Mouse (Mus musculus) gastrocnemius, adult 8-10 months (tissue): Measurements from ENCODE around the gene Lmtk3. TPM values are rescaled to one million over a fixed set of nuclear protein-coding genes. Genes with fewer than 3 reads are reported as not detected.

Experiments
- DNase-seq, 2 experiments: peaks; one replicate each; pipeline ENCODE4 v3.0.0; 2022; ENCODE audit warnings: low spot score in 2 of 2
- total RNA-seq, 4 experiments: library from RNA; stranded (reverse); gene quantifications; 2 replicates each; pipeline ENCODE4 v1.2.4; 2022

Lmtk3 gene
- total RNA-seq, 4 experiments from 2014 or later: not detected

DNA sequence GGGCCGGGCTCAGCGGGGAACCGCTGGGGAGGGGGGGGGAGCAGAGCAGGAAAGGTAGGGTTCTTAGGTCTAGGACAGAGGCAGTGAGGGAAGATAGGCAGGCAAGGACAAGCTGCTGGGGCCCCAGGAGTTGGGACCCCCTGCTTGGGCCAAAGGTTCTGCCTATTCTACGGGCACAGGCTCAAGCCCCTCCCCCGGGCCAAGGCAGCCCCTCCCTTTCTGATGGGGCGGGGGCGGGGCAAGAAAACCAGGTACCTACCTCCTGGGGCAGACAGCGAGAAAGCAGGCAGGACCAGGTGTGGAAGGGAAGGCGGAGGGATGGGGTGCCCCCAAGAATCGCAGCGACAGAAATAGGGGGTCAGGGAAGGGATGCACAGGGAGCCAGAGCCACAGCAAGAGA lies 24.9 kb downstream of the Lmtk3 start:
- DNase-seq: no peak

DNA sequence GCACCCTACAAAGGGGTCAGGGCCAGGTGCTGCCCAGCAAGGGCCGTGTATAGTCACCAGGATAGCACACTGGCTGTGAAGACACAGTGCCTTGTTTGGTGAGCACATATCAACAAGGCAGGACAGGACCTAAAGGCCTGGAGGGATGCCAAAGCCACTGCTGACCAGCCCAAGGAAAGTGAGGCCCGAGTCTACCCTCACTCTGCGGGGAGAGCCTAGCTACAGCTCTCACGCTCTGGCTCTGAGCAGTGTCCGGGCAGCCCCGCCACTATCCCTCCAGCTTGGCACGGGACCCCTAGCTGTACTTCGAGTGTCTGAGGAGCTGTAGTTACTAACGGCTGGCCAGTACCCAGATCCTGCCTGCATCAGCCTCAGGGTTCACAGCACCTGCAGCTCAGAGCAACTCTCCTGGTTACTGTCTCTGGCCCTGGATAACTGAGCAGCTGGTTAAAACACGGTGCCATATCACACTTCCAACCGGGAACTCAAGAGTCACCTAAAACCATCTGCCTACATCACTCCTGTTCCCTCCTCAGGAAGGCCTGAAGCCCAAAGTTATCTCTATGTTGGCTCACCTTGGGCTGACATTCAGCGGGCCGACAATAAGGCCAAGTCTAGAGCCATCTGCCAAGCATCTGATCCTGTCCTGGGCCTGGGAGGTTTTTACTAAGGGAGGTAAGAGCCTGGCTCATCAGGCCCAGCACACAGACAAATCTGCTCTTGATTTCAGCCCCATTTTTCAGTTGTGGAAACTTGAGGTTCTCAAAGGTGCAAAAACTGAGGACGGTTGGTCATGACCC lies 25.9 kb downstream of the Lmtk3 start:
- DNase-seq: no peak

DNA sequence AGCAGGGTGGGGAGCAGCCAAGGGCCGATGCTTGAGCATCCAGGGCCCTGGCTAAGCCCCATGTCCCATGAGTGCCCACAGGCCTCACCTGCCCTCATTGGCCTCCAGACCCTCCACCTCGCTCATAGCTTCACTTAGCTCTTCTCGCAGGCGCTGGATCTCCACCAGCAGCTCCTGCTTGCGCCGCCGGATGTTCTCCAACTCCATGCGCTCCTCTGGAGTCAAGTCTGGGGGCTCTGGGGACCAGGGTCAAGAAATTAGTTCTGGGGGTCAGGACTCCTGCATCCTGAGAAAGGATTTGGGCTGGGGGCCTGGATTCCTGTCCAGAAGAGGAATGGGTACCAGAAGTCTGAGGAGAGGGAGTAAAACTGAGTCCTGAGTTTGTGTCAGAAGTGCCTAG lies 29.4 kb downstream of the Lmtk3 start:
- DNase-seq: no peak

DNA sequence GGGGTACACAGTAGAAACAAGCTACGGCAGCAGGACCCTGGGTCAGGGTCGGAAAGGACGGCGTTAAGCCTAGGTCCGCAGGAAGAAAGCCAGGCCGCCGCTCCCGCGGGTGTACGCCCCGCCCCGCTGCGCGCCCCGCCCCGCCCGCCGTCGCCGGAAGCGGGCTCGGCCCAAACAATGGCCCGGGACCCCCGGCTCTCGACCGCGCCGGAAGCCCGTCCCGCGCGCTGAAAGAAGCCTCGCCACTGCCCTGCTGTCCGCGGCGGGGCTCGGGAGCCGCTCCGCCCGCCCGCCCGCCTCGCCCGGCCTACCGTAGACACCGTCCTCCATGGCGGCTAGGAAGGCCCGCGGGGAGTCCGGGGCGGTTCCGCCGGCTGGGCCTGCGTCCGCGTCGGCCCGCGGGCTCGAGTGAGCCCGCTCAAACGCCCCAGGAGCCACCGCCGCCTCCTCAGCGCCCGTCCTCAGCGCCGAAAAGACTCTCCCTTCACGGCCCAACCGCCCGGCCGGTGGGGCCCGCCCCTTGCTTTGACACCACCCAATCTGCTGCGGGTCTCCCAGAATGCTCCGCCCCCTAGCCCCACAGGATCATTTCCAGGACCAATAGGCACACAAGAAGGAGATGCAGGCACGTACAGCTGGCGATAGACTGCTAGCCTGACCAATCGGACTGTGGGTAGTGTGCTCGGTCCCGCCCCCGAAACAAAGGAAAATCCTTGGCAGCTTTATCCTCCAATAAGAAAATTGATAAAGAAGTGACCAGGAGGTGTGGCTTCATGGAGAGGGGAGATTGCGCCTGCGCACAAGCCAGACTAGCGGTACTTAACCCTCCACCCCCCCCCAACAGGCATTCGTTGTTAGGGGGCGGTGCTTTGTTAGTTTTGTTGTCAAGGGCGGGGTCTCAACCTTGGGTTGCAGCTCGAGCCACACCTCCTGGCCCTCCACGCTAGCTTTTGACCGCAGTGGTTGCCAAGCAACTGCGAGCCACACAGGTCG lies 30.5 kb downstream of the Lmtk3 start, which contains the start of gene Cyth2:
Gene Cyth2, minus strand, starts transcription at position 795 of the 993 bp plus-strand sequence.
- peak; percentile 99 for DNase-seq

DNA sequence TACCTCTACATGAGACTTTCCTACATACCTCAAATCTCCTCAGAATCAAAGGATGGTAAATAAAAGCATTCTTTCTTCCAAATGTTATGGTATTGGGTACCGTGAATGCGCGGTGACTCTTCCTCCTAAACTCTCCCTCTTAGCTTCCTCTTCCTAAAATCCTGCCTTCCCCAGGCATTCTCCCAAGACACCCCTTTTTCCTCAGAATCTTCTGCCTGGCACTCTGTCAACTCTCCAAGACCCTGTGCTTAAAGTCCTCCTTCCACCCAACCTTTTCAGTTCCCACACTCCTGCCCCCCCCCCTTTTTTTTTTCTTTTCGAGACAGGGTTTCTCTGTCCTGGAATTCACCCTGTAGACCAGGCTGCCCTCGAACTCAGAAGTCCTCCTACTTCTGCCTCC lies 31.3 kb downstream of the Lmtk3 start:
- no peak for DNase-seq

DNA sequence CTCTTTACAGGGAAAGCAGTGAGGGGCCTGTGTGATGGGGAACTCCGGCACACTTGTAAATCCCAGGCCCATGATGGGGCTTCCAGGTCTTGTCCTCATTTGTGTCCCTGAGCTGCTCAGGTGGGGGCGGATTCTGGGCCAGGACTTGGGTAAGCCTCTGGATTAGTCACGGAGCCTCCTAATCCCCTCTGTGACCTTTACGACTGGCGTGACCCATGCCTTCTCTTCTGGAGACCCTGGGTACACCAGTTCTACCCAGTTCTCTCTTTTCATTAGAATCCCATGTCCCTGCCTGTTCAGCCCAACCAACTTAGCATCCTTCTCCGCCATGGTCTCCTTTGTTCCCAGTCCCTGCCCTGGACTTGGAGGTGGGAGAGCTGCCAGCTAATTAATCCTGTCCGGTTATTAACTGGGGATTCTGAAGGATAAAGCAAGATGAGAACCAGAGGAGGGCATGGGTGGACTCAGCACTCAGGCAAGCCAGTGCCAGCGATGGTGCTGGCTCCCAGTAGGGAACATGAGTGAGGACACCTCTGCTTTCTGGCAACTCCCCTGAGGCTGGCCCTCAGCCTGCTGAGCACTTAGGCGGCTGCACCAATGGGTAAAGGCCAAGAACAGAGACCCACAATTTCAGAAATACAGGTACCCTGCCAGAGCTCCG lies 31.9 kb downstream of the Lmtk3 start:
- no peak for DNase-seq

DNA sequence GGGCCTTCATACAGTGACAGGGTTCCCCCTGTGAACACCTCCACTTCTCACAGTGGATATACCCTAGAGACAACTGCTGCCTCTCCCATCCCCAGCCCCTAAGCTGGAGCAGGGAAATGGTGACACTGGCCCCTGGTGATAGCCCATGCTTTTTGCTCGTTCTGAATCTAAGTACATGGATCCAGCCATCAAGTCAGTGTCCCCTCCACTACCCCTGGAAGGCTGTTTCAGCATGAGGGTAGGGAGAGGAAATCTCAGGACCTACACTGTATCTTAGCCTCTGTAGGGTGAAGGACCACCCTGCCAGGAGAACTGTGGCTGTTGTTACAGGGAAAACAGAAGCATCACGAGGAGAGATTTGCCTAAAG lies 32.4 kb downstream of the Lmtk3 start:
- DNase-seq: no peak

DNA sequence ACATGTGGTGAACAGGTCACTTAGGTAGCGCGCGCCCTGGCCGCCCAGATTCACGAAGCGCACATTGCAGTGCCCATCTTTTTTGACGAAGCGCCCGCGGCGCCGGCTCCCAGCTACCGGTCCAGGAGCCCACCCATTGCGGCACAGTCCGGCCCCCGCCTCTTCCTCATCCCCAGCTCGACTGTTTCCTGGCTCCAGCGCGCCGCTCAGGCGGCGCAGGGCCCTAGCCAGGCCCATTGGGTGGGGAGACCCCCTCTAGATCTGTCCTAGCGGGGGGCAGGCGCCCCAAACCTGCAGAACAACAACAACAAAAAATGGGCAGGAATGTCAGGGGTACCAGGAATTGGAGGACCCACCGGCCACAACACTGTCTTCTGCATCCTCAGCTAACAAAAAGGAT lies 36.3 kb downstream of the Lmtk3 start:
- no peak for DNase-seq

DNA sequence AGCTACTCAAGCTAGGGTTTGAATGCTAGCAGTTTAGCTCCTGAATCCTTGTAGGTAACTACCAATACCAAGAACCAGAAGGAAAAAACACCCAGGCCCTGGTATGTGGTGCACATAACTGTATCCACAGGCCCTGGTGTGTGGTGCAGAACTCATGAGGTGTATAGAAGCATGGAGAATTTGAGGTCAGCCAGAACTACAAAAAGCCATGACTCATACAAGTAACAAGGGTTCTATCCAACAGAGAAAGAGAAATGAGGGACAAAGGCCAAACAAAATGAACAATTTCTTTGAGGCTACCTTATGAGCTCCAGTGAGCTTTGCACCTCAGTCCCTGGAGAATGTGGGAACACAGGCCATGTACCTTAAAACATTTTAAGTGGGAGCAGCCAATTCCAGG lies 37.4 kb downstream of the Lmtk3 start:
- DNase-seq: no peak

DNA sequence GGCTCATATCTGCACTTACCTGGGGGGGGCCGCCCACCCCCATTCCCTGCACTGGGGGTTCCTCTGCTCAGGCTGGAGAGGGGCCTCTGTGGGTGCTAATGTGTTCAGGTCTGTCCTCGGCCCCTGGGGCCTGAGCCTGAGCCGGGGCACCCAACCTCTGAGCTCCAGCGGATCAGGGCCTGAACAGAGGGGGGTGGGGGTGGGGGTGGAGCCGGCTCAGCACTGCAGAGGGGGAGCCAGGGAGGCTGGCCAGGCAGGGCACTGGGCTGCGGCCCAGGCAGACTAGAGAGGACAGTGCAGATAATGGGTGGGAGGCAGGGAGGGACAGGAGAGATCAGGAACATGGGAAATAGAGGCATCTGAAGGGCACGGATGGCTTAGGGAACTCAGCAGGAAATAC lies 41.1 kb downstream of the Lmtk3 start, which contains the start of gene Kcnj14:
Gene Kcnj14, minus strand, starts transcription at position 185 of the 400 bp plus-strand sequence.
- no peak for DNase-seq

DNA sequence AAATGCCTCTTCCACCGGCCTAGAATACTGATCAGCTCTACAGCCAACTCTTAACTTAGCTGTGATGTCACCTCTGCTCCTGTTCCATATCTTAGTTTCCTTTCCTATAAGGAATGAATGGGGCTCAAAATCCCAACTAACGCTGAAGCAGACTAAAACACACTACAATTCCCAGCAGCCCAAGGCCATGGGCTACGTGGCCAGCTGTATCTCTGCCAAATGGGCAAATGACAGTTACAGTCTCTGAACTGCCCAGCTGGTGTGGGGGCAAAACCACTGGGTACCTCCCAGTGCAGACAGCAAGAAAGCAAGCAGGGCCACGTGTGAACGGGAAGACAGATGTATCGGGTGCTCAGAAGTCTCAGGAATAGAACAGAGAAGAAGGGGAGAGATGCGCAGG lies 43.1 kb downstream of the Lmtk3 start:
- no peak for DNase-seq

DNA sequence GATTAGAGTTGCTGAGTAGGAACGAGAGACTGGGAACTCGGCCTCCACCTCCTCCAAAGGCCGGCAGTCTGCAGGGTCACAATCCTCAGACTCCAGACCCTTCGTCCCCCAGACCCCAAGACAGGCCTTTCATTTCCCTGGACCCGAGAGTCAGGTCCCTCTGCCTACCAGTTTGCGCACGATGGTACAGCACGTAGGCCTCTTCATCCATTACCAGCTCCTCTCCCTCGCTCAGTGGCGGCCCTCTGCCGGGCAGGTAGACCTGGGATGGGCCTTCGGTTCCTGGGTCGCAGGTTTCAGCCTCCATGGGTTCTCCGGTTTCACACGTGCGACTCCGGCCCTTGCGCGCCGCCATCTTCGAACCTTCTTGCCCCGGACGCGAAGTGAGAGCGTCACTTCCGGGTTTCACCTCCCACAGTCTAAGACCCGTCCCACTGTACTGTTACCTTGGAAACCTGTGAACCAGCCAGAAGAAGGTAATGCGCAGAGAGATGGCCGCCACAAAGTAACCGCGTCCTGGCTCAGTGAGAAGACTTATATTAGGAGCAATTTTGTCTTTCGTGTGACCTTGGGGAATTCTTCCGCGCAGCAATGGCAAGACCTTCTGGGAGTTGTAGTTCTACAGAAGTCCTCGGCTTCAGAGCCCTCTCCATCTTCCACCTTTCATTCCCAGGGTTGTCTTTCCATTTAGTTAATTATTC lies 47.0 kb downstream of the Lmtk3 start, which contains the start of gene Grwd1:
Gene Grwd1, minus strand, starts transcription at position 518 of the 701 bp plus-strand sequence.
- DNase-seq: peak; percentile 71 to 72

DNA sequence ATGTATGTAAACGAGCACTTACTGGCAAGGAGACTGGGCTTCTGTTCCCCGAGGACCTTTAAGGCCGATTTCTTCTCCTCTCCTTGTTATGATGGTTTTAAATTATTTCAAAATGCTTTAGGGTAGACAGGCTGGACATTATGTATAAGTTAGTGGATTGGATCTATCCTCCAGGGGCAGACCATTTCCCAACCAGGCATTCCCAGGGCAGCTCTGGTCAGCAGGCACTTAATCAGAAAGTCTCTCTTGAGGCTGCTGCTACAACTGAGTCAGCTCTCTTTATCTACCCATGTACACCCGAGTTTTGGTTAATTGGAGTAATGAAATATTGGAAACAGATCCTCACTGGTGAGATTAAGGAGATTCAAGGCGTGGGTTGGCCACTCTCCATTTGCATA lies 47.6 kb downstream of the Lmtk3 start:
- DNase-seq: no peak

DNA sequence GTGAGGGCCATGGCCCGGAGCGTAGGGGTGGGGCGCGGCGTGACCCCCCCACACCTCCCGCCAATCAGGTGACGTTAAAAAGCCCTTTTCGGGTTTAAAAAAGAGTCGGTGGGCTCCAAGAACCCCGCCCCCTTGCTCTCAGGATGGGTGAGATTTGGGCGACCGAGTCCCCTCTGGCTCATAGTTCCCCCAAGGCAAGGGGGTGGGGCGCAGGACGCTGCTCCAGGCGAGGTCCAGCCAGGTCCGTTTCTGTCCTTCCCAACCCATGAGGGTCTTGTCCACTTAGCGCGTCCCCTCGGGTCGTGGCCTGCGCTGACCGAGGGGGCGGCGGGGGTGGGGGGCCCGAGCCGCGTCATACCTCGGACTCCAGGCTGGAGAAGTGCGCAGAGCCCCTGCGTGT lies 48.9 kb downstream of the Lmtk3 start:
- DNase-seq: no peak

DNA sequence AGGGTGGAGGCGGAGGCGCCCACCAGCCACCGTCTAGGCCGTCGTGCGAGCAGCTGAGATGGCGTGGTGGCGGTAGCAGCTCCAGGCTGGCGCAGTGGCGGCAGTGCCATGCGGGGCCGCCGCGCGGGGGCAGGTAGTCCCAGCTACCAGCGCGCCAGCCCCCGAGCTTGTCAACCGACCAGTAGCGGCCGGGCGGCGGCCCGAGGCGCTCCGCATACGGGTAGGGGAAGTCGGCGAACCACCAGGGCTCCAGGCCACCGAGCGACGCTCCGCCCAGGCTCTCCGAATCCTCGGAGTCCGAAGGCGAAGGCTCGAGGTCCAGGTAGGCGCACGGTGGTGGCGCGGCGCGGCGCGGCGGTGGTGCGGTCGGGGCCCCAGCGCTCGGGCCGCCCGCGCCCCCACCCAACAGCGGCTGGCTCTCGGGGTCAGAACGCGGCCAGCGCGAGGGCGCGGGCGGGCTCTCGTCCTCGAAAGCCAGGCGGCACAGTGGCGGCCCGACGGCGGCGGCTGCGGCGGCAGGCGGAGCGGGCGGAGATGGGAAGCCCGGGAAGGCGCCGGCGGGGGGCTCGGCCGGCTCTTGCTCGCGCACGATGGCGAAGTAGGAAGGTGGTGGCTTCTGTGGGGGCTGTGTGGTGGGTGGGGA lies 49.7 kb downstream of the Lmtk3 start:
- DNase-seq: no peak

DNA sequence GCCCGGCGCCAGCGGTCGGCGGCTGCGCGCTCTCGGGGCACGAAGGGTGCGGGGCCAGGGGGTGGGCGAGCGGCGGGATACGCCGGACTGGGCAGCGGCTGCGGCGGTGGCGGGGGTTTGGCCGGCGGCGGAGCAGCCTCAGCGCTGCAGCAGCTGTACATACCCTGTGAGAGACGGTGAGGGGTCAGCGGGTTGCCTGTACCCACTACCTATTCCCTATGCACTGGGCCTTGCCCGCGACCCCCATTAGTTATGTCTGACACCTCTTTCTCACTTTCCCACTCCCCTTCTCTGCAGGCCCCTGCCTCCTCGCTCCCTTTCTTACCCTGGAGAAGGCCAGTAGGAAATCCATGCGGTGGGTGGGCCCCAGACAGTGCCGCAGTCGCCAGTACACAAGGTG lies 50.4 kb downstream of the Lmtk3 start:
- no peak for DNase-seq

DNA sequence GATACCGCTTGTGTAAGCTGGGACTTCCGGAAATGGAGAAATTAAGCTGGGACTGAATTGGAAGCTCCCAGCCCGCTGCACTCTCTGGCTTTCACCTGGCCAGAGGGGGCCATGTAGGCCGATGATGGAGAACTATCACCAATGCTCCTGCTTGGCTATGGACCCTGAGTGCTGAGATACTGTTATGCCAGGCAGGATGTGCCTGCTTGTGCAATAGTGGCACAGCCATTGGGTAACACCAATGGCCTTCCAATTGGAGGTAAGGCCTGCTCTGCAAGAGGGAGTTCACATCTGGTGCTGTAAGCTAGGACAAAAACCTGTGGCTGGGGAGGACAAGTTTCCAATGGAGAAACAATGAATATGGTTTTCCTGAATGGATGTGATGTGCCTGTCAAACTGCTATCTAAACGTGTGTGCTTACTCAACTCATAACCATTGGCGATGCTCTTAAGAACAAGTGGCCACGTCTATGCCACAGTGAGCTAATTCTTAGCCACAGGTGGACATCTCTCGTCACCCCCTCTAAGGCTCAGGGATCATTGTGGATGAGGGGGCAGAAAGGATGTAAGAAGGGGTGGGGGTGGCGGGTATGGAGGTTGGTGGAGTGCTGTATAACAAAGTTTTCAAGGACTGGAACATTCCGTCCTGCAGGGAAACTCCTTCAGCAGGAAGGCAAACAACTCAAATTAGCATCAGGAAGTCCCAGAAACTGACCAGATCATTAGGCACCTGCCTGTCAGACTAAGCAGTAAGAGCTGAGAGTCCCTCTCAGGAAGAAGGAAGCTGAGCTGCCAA lies 59.6 kb downstream of the Lmtk3 start:
- no peak for DNase-seq

DNA sequence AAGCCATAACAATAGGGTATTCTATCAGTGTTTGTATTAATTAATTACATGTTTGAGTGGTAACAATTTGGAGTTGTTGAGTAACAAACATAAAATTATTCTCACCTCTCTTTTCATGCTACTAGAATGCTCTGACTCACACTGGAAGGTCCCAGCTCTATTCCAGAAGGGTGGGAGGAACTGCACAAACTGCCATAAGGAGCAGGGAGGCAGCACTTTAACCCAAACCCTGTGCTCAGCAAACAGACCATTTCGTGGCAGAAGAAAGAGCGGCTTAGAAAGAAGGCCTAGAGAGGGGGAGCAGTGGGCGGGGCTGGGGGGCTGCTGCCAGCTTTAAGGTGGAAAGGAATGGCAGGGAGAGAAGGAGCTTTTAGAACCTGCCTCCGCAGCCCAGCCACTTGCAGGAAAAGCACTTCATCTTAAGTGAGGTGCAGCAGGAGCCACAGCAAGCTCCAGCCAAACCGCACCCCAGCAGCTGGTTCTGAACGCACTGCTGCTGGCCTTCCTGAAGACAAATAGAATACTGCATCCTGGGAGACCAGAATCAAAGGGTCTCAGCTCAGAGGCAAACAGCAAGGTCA lies 65.0 kb downstream of the Lmtk3 start:
- DNase-seq: no peak

DNA sequence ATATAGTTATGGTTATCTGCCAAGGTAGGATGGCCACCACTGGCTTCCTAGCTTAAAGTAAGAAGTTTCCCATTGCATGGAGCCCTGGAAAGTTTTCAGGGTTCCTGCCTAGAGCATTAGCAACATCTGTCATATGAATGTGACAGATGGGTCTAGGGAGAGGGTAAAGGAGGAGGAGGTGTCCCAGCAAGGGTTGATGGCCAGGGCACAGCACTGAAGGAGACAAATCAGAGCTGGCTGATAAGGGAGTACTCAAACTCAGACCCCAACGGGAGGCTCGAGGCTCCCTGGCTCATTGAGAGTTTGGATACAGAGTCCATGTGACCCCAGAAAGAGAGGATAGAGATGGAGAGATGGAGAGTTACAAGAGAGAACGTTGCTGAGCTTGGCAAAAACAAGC lies 67.1 kb downstream of the Lmtk3 start:
- DNase-seq: no peak
